Mouse (Mus musculus) CH12.LX (cell line): ENCODE results near the gene Prss54. TPM values are rescaled to one million over a fixed set of nuclear protein-coding genes. Genes with fewer than 3 reads are reported as not detected.
A peak's percentile ranks its signal among the peaks of the same experiment; 100 is the strongest.

Experiments used
- DNase-seq: peaks from one replicate; pipeline ENCODE4 v3.0.0-alpha.2; 2013; ENCODE audit errors: extremely low read depth
- H3K27ac ChIP-seq: 2 replicates; pipeline ENCODE4 v1.5.1; 2012; ENCODE audit warnings: low read depth, mild to moderate bottlenecking, control low read depth, moderate library complexity; ENCODE audit not compliant: insufficient read depth
- H3K27me3 ChIP-seq: replicated peaks from 2 replicates; pipeline ENCODE3; 2012; ENCODE audit warnings: inconsistent platforms
- H3K36me3 ChIP-seq, 2 experiments: replicated peaks in 1 of 2; 2 replicates each; pipeline versions ENCODE3 to v1.6.1; 2012; ENCODE audit warnings: inconsistent platforms in 1 of 2, low read length in 1 of 2, mild to moderate bottlenecking in 1 of 2, mixed read lengths in 1 of 2, moderate library complexity in 1 of 2; ENCODE audit not compliant: control insufficient read depth in 1 of 2, insufficient read depth in 1 of 2
- H3K4me1 ChIP-seq, 2 experiments: 2 replicates each; pipeline ENCODE4 v1.6.1; 2012; ENCODE audit warnings: inconsistent platforms in 1 of 2, moderate library complexity in 1 of 2; ENCODE audit not compliant: insufficient read depth in 2 of 2, control insufficient read depth in 1 of 2
- H3K4me2 ChIP-seq: 2 replicates; pipeline ENCODE4 v1.6.1; 2012; ENCODE audit warnings: low read depth, mild to moderate bottlenecking, control low read depth; ENCODE audit not compliant: poor library complexity, insufficient read depth, severe bottlenecking
- H3K4me3 ChIP-seq, 3 experiments: fragments of 150-350 bp in 1 of 3; sonication (generic) in 1 of 3; replicated peaks in 1 of 3; 2 replicates each; pipeline versions ENCODE3 to v1.5.1; 2011 to 2012; ENCODE audit warnings: low read depth in 2 of 3, low read length in 2 of 3, mild to moderate bottlenecking in 2 of 3, moderate library complexity in 2 of 3, control low read depth in 1 of 3, improper control_type of control experiment in 1 of 3, inconsistent platforms in 1 of 3, mixed read lengths in 1 of 3; ENCODE audit not compliant: poor library complexity in 1 of 3
- H3K79me2 ChIP-seq: replicated peaks from 2 replicates; pipeline ENCODE4 v1.6.1; 2012; ENCODE audit warnings: mild to moderate bottlenecking, moderate library complexity; ENCODE audit not compliant: control insufficient read depth, poor library complexity, insufficient read depth, severe bottlenecking; ENCODE audit errors: extremely low read depth
- H3K9ac ChIP-seq: 2 replicates; pipeline ENCODE4 v1.6.1; 2012; ENCODE audit warnings: low read depth, mild to moderate bottlenecking, control low read depth, moderate library complexity; ENCODE audit not compliant: insufficient read depth
- H3K9me3 ChIP-seq: replicated peaks from 2 replicates; pipeline ENCODE3; 2012; ENCODE audit warnings: low read length, inconsistent platforms, mixed read lengths
- CTCF ChIP-seq, 2 experiments: IDR thresholded peaks in 1 of 2; conservative IDR thresholded peaks in 1 of 2; 2 replicates each; pipeline ENCODE4 v1.5.1; 2011 to 2012; ENCODE audit warnings: low read depth in 2 of 2, low read length in 2 of 2, improper control_type of control experiment in 1 of 2, inconsistent platforms in 1 of 2, mild to moderate bottlenecking in 1 of 2, moderate library complexity in 1 of 2
- GABPA ChIP-seq: IDR thresholded peaks from 2 replicates; pipeline ENCODE4 v1.6.1; 2012; ENCODE audit warnings: low read depth, low read length, improper control_type of control experiment, inconsistent platforms; ENCODE audit not compliant: insufficient replicate concordance
- KAT2A ChIP-seq: IDR thresholded peaks from 2 replicates; pipeline ENCODE4 v1.6.1; 2012; ENCODE audit warnings: low read length, improper control_type of control experiment, inconsistent platforms; ENCODE audit not compliant: insufficient replicate concordance
- MAFK ChIP-seq: IDR thresholded peaks from 2 replicates; pipeline ENCODE4 v1.6.1; 2011; ENCODE audit warnings: low read length, improper control_type of control experiment; ENCODE audit not compliant: insufficient replicate concordance
- MXI1 ChIP-seq: IDR thresholded peaks from 2 replicates; pipeline ENCODE4 v1.6.1; 2011; ENCODE audit warnings: mild to moderate bottlenecking, low read depth, low read length, improper control_type of control experiment
- NELFE ChIP-seq: IDR thresholded peaks from 2 replicates; pipeline ENCODE4 v1.6.1; 2011; ENCODE audit warnings: low read depth, low read length, improper control_type of control experiment
- SIN3A ChIP-seq: IDR thresholded peaks from 2 replicates; pipeline ENCODE4 v1.6.1; 2012; ENCODE audit warnings: low read length, improper control_type of control experiment, inconsistent platforms
- TBP ChIP-seq: conservative IDR thresholded peaks from 2 replicates; pipeline ENCODE4 v1.6.1; 2011; ENCODE audit warnings: low read depth, low read length, improper control_type of control experiment
- USF2 ChIP-seq: conservative IDR thresholded peaks from 2 replicates; pipeline ENCODE4 v1.6.1; 2011; ENCODE audit warnings: low read depth, low read length, improper control_type of control experiment
- ZNF384 ChIP-seq: IDR thresholded peaks from 2 replicates; pipeline ENCODE4 v1.6.1; 2012; ENCODE audit warnings: low read depth, low read length, improper control_type of control experiment, inconsistent platforms
- dilution Hi-C: fragments of 300-500 bp; cut with MboI; formaldehyde crosslinking; loops from 2 replicates; pipeline ENCODE4 v1.14.3; 2020; ENCODE audit warnings: low sequenced_read_pairs; ENCODE audit not compliant: extremely low pct_unique_long_range_greater_than_20kb, extremely low pct_ligation_motif_present
- in situ Hi-C: fragments of 300-500 bp; cut with MboI; formaldehyde crosslinking; loops from 3 replicates; pipeline ENCODE4 v1.14.3; 2019; ENCODE audit warnings: low sequenced_read_pairs, low pct_ligation_motif_present, low pct_unique_long_range_greater_than_20kb, mixed read lengths
- polyA plus RNA-seq: library from polyadenylated mRNA; unstranded; fragments of >175 nt; gene quantifications from 2 replicates; pipeline ENCODE4 v1.2.1, GENCODE M21; 2012; ENCODE audit warnings: low read depth; ENCODE audit not compliant: insufficient read length
- total RNA-seq, 2 experiments: library from RNA; depleted of rRNA; stranded (reverse); fragments of 300-350 nt in 1 of 2; fragments of >200 nt in 1 of 2; gene quantifications; 2 replicates each; pipeline ENCODE4 v1.2.3; 2012 to 2014

The Prss54 gene
- total and polyA plus RNA-seq, 3 experiments: not detected

DNA sequence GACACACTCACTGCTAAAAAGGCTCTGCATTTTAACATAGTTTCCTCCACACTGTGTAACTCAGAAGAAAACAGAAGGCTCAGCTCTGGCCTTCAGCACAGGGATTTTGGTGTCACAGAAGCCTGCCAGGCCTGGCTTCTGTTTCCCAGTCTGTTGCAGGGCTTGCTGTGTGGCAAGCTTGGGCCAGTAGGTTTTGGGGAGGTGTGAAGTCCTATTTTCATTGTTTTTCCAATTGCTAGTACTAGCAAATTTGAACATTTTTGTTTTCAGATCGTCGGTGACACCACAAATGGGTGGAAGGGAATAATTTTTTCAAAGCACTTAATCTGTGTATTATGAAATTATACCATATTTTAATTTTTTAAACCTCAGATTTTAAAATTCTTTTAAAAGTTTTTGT lies 43.9 kb upstream of the Prss54 start (continued):
- no peak for TF ChIP-seq GABPA

DNA sequence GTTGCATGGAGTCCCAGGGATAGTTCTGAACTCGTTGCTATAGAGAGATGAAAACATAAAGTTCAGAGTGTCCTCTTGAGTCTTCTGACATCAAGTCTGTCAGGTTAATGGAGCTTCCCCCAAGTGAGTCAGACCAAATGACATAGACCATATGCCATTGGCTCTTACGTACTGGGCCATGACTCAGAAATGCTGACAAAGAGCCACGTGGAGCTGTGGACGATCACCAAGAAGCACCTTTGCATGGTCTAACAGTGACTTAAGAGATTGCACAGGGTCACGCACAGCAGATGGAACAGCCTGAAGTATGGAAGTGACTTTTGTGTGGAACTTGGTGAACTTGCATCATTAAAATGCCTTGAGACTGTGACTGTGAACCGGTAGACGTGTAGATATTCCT lies 40.2 kb upstream of the Prss54 start:
- Histone ChIP-seq H3K4me2 (no peak overlapping the region), H3K9ac (no peak overlapping the region), H3K4me3 (no peak overlapping the region), H3K79me2 (no peaks in the 10 kb centered on the region), H3K36me3 (no peaks in the 10 kb centered on the region), H3K4me1 (peaks cover 11 to 29% of the 10 kb centered on the region in 2 experiments), H3K27me3 (peaks cover 6% of the 10 kb centered on the region), H3K9me3 (no peaks in the 10 kb centered on the region), H3K27ac (no peak overlapping the region)
- DNase-seq: no peak
- TF ChIP-seq NELFE (no peak), CTCF (conservative IDR thresholded peaks at IDR 0.05 in 1 of 2, IDR thresholded peaks at IDR 0.05 in 1 of 2; ENCODE audit: low read depth in 2 of 2, low read length in 2 of 2) (no peak), KAT2A (0 out of 2 replicates have a peak, but pooled peaks have one; percentile 10)
- in situ Hi-C loops: loop anchor here (10.0 kb wide), 1 partner anchor 288 kb away; no protein-coding TSS in a partner anchor
- dilution Hi-C loops: no loop called here

DNA sequence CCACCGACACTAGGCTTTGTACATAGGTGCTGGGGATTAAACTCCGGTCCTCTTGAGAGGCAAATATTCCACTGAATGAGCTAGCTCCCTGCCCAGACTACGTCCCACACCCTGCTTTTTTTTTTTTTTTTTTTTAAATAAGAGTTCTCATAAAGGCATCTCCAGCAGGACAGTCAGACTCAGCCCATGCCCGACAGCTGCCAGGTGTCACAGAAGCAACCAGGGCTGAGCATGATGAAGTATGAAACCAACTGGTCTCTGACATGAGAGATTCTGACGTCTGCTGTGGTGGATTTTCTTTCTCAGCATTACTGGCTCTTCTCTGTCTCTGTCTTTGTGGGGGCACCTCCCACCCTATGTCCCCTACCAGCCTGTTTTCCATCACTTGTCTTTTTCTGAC lies 35.6 kb upstream of the Prss54 start:
- Histone ChIP-seq H3K9me3 (no peaks in the 10 kb centered on the region), H3K4me3 (peak overlapping the region; percentile 33 to 44 (median 37)), H3K4me2 (peak overlapping the region; percentile 80)
- dilution Hi-C loops: no loop called here
- TF ChIP-seq TBP (no peak), MXI1 (no peak), SIN3A (peak; percentile 26; the same call in 1 of the 2 replicates), ZNF384 (peak; percentile 39; the same call in 1 of the 2 replicates), USF2 (no peak)
- TF ChIP-seq, all 38 proteins: peak for 2
- Histone ChIP-seq H3K9ac (peak overlapping the region; percentile 44), H3K79me2 (no peaks in the 10 kb centered on the region), H3K27ac (no peak overlapping the region), H3K4me1 (peaks cover 11 to 26% of the 10 kb centered on the region in 2 experiments), H3K36me3 (no peaks in the 10 kb centered on the region), H3K27me3 (no peaks in the 10 kb centered on the region)
- in situ Hi-C loops: loop anchor here (10.0 kb wide), 1 partner anchor 293 kb away; no protein-coding TSS in a partner anchor
- DNase-seq: no peak

DNA sequence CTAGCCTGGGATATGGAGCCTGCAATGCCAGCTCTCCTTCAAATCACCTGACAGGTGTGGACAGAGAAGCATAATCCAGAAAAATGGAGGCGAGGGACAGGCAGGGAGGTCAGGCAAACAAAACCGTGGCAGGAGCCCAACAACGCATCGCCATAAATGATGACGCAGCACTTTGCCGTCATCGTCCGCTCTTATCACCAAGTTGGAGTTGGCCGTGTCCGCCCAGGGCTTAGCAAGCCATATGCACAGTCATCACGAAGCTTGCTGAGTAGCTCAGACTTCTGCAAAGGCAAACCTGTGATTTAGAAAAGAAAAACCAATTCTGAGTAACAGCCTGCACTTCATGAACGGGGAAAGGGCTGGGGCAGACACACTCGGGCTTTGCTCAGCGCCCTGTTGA lies 34.6 kb upstream of the Prss54 start:
- TF ChIP-seq MAFK: peak; percentile 46; the same call in 1 of the 2 replicates
- no peak for TF ChIP-seq SIN3A

More for the DNA sequence above, 34.6 kb upstream of the Prss54 start:
- peaks cover 7 to 23% of the 10 kb centered on the region in 2 experiments for H3K4me1 ChIP-seq
- H3K27ac ChIP-seq: no peak overlapping the region
- no peak for DNase-seq
- no peaks in the 10 kb centered on the region for H3K9me3 ChIP-seq
- H3K4me2 ChIP-seq: no peak overlapping the region
- H3K9ac ChIP-seq: no peak overlapping the region
- dilution Hi-C loops: no loop called here
- no peaks in the 10 kb centered on the region for H3K79me2 ChIP-seq
- no peaks in the 10 kb centered on the region for H3K27me3 ChIP-seq
- H3K36me3 ChIP-seq: no peaks in the 10 kb centered on the region
- in situ Hi-C loops: loop anchor here (10.0 kb wide), 1 partner anchor 294 kb away; no protein-coding TSS in a partner anchor
- H3K4me3 ChIP-seq: no peak overlapping the region
